Mouse (Mus musculus) neural tube, embryonic 15.5 days (tissue): ENCODE results near the gene Commd7. TPM values are rescaled to one million over a fixed set of nuclear protein-coding genes. Genes with fewer than 3 reads are reported as not detected.

Source experiments
- polyA plus RNA-seq: library from polyadenylated mRNA; unstranded; fragments of >200 nt; fragmentation: Nextera tagmentation; extraction: Ambion mirVana; gene quantifications from 2 replicates; pipeline ENCODE4 v1.2.1, GENCODE M21; 2015

Commd7 gene
- polyA plus RNA-seq, 1 experiment from 2014 or later, result 91.2 TPM

Other genes starting within 250 kb of the Commd7 start
- gene 4930404H24Rik, start 140.0 kb downstream of the Commd7 start, polyA plus RNA-seq, result not detected in 2 replicates
- gene Nol4l, start 102.8 kb downstream of the Commd7 start, polyA plus RNA-seq, result 31.4 and 36.1 TPM in 2 replicates
- gene Dnmt3b, start 16.7 kb upstream of the Commd7 start, polyA plus RNA-seq, result 3.4 and 11.5 TPM in 2 replicates
- 0.09 and 0.12 TPM in 2 replicates for gene Dnmt3c, start 63.9 kb upstream of the Commd7 start, polyA plus RNA-seq
- gene Mapre1, start 108.5 kb upstream of the Commd7 start, polyA plus RNA-seq, result 338 and 342 TPM in 2 replicates
- not detected in 2 replicates for gene Efcab8, start 147.2 kb upstream of the Commd7 start, polyA plus RNA-seq
- gene Sun5, start 238.3 kb upstream of the Commd7 start, polyA plus RNA-seq, result not detected in 2 replicates
- gene Bpifb2, start 242.3 kb upstream of the Commd7 start, polyA plus RNA-seq, result not detected in 2 replicates